Mouse (Mus musculus): ENCODE data around the gene Pld1.

Pld1 gene

GRCm38 (mm10) chr3:27938381-27939323 lies at the start of gene Pld1:
Pld1 (plus strand) TSS chr3:27938695.
- in situ Hi-C loops (cut with MboI, MseI): no loop called here

GRCm38 (mm10) chr3:27896318-27896892 lies 42.1 kb upstream of the Pld1 start, which contains the start of gene Tmem212:
Tmem212 (minus strand) TSS chr3:27896368.
- in situ Hi-C loops (cut with MboI, MseI): no loop called here

DNA sequence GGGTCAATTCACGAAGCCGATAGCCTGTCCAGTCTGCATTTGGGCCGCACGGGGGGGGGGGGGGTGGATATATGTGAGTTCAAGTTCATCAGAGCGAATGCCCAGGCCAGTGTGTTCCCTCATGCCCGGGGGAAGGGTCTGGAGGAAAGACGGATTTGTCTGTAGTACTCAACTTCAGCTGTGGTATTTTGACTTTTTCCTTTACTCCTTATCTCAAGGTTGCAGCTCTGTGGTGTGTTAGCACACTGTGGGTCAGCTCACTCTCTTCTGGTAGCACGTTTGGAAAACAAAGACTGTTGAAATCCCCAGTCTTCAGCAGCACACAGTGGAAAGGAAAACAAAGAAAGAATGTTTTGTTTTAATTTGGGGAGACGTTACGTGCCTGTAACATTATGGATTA lies 40.3 kb upstream of the Pld1 start:
- in situ Hi-C loops (cut with MboI, MseI): no loop called here

DNA sequence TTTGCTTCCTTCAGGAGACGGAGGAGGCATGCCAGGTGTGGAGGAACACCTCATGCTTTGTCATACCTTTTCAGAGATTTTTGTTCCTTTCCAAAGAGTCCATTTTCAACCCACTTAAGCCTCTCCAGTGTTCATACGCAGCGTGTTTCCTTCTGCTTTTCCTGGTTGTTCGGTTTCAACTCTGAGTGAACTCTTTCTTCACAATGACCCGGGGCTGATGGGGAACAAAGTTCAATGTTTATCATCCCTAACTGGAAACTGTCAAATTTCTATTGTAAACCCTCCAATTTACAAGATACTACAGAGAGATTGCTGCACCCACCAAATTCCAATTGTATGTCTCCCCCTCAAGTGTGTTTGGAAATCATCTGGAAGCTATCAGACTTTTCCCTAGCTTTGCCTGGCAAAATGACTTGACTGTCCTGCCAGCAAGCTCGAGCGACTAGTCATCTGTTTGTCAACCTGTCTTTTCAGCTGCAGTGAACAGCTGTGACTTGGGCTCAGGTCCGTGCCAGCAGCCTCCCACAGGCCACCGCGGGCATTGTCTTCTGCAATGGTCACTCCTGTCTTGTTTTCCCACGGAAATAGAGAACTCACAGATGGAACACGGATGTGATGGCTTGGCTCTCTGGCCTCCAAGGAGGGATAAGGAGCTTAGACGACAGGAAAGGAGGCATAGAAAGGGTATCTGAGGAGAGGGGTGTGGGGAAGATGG lies 39.3 kb upstream of the Pld1 start:
- in situ Hi-C loops (cut with MboI, MseI): no loop called here

GRCm38 (mm10) chr3:27901846-27902245 lies 36.6 kb upstream of the Pld1 start:
- in situ Hi-C loops (cut with MboI, MseI): no loop called here

DNA sequence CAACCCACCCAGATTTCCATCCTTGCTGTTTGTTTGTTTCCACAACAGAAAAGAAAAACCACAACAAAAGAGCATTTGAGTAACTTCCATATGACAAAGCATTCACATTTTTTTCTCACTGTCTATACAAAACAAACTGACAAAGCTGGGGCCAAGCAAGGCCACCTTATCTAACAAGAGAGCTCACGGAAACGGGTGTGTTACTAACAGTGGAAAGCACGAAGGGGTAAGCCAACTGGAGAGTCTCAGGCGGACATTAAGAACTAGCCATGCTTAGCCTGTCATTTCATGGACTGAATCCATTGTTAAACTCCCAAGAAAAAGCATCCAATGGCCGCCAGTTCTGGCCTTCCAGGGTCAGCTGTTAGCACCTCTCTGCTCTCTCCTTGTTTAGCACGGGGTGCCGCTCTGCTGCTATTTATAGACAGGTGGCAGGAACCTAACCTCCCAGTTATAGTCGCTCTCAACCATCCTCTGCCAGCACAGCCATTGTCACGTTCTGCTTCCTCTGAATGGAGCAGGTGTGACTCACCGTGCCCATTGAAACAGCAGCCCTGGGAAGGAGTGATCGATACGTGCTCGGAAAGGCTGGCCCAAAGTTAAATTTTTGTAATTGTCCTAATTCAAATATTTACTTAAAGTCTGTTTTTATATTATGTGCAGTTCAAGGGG lies 33.7 kb upstream of the Pld1 start:
- in situ Hi-C loops (cut with MboI, MseI): no loop called here

- in situ Hi-C loops (cut with MboI, MseI): no loop called here
Measured at GRCm38 (mm10) chr3:27906647-27907209, 31.8 kb upstream of the Pld1 start.

DNA sequence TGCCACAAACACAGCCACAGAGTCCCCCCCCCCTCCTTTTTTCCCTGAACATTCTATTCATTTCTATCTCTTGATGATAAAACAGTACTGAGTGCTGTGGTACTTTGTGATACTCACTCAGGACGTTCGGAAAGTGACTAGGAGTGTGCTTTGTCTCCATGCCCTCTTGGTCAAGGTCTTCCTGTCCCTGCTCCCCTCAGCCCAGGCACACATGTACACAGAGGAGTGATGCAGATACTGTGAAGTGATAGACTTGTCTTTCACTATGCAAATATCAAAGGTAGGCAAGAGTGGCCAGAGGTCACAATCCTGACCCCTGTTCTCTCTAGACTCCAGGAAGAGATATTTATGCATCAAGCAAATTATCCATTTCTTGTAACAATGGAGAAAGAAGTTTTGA lies 31.2 kb upstream of the Pld1 start:
- in situ Hi-C loops (cut with MboI, MseI): no loop called here

DNA sequence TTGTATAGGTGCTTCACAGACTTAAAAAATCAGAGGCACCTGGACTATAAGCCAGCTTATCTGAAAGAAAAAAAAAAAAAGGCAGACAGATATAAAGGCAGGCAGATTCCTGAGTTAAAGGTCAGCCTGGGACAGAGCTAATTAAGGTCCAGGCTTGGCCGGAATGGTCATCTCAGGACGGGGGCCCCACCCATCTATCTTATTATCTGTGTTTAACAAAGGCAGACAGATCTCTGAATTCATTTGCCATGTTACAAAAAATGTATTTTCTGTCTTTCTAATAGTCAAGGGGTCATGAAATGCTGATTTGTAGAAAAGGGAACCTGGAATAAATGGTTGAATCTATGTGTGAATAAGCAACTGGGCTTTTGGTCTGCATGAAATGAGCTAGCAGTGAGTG lies 30.2 kb upstream of the Pld1 start:
- in situ Hi-C loops (cut with MboI, MseI): no loop called here

DNA sequence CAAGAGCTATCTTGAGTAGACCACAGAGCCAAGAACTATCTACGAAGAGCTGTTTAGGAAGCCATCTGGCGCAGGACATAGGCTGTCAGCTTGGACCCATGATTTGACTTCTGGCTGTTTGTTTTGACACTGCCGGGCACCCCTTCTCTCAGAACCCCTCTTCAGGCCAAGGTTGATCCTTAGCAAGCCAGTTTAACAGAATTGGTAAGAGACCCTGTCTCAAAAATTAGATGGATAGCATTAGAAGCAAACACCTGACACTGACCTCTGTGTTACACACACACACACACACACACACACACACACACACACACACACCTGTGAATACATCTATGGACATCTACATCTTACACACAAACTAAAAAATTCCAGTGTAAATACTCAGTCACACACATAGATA lies 29.5 kb upstream of the Pld1 start:
- in situ Hi-C loops (cut with MboI, MseI): no loop called here

- in situ Hi-C loops (cut with MboI, MseI): no loop called here
Measured at GRCm38 (mm10) chr3:27918656-27919436, 19.6 kb upstream of the Pld1 start.

GRCm38 (mm10) chr3:27921268-27922020 lies 17.1 kb upstream of the Pld1 start:
- in situ Hi-C loops (cut with MboI, MseI): no loop called here

DNA sequence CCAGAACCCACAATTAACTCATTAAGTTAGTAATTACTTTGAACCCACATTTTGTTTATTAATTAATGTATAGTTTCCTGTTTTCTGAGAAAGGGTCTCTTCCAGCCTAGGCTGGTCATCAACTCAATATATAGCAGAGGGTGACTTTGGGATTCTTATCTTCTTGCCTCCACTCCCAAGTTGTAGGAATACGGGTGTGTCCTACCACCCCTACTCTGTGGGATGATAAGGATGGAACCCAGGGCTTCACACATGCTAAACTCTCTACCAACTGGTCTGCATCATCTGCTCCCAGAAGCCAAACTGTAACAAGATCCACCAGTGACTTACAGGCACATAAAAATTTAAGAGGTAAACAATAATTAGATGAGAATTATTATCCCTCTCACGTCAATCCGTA lies 14.5 kb upstream of the Pld1 start:
- in situ Hi-C loops (cut with MboI, MseI): no loop called here

DNA sequence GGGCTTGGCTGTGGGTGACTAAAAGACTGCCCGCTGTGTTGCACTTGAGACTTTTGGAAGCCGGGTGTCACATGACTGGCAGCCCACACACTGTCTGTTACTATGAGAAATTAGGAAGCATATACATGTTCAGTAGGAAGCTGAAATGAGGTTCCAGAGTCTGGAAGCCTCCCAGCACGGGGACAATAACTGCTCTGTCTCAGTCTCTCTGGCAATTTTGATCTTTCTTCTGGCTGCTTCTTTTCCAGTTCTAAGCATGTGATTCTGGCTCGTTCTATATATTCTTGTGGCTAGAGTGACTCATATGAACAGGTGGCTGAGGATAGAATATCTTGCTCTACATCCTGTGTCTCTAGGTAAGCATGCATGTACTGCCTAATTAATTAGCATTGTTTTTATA lies 9.3 kb upstream of the Pld1 start:
- in situ Hi-C loops (cut with MboI, MseI): no loop called here

DNA sequence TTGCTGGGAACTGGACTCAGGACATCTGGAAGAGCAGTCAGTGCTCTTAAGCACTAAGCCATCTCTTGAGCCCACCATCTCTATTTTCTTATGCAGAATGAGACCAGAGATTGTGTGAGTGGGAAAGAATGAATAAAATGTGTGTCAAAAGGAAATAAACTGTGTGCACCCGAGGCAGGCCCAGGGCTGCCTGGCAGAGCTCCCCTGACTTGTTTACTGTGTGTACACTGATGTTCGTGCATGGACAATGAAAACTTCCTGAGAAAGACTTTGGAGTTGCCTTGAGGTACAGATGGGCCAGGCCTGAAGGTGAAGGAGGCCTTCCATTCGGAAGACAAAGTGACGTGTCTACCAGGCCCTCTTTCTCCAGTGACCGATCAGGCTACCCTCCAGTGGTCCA lies 6.1 kb upstream of the Pld1 start:
- in situ Hi-C loops (cut with MboI, MseI): no loop called here

GRCm38 (mm10) chr3:27935644-27936043 lies 2.9 kb upstream of the Pld1 start:
- in situ Hi-C loops (cut with MboI, MseI): no loop called here

GRCm38 (mm10) chr3:27936731-27937130 lies 1.8 kb upstream of the Pld1 start:
- in situ Hi-C loops (cut with MboI, MseI): no loop called here

DNA sequence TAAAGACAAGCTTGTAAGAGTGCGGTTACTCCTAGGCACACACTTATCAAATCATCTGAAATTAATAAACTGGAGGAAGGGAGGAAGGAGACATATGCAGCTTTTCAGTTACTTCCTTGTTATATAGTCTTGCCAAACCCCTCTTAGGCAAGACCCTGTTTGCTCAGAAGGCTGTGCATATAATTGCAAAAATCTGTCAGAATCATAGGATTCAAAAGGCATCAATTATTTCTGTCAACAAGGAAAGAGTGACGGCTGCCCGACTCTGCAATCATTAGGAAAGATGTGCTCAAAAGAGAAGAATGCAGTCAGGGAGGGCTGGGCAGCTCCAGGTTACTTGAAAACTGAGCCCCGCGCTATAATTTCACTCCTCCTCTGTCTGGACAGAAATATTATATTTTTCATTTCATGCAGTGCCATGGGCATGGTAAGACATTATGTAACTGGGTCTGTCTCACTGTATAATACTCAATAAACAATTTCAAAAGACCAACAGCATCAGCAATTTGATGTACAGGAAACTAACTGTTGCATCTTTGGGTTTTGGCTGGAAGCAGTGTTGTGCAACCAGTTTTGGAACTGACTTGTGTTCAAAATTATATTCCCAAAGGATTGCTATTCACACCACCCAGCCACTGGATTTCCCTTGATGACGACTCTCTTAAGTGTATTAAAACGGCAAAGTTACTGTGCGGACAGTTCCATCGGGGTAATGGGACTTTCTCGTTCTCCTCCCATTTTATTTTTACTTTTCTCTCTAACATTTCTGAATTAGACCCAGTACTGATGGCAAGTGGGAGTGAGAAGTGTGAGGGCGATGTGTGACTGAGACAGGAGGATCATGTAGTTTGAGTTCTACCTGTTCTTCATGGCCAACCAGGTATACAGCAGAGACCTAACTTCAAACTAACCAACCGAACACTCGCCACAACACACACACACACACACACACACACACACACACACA lies 1.1 kb upstream of the Pld1 start:
- in situ Hi-C loops (cut with MboI, MseI): no loop called here

- in situ Hi-C loops (cut with MboI, MseI): no loop called here
Measured at GRCm38 (mm10) chr3:27941634-27942033, 3.1 kb downstream of the Pld1 start.

Measured in T-helper 1 cell (primary cell).